Mouse (Mus musculus): ENCODE results near the gene Plxnd1. TPM values are rescaled to one million over a fixed set of nuclear protein-coding genes. Genes with fewer than 3 reads are reported as not detected.

Gene Plxnd1
- total and polyA plus RNA-seq, 2 experiments from 2014 or later: 2.8 to 17.3 TPM

DNA sequence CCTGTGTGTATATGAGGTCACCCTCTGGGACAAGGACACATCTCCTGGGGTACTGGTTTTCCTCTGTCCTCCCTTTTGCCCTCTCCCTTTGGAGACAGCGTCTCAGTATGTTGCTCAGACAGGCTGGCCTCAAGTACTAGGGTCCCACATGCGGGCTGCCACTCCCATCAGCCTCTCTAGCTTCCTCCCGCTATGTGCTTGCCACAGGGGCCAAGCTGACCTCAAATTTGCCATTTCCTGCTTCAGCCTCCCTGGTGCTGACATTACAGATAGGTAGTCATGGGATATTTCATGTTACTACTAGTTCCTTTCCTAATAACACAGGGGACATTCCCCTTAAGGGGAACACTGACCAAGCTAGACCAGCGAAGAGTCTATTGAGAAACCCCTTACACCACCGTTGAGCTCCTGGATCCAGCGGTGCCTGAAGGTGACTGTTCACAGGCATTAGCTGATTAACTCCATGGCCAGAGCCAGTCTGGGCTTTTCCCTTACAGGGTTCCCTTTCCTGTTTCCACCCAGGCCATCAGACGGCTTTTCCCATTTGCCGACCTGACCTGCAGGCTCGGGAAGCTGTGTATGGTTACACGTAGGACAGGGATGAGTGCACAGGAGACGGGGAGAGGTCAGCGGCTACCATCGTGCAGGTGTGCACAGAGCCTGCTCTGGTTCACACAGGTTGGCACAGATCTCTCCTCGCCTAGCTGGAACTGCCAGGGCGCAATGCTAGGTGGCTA is 21.5 kb downstream of the Plxnd1 start:
- no peak for DNase-seq (ENCODE audit: low spot score)
- Histone ChIP-seq H3K4me3 (ENCODE audit: low read depth, low read length) (no peak overlapping the region), H3K36me3 (ENCODE audit: insufficient read depth, low read length) (no peaks in the 10 kb centered on the region), H3K27me3 (ENCODE audit: insufficient read depth, low read length) (no peaks in the 10 kb centered on the region), H3K4me2 (ENCODE audit: low read depth, low read length, poor library complexity, severe bottlenecking) (no peak overlapping the region), H3K9me3 (ENCODE audit: low read length) (no peaks in the 10 kb centered on the region), H3K27ac (ENCODE audit: low read depth, low read length) (no peak overlapping the region), H3K9ac (replicated peaks; ENCODE audit: low read length, poor library complexity, severe bottlenecking) (no peak overlapping the region), H3K4me1 (ENCODE audit: insufficient read depth, low read length) (0 out of 2 replicates have a peak, but pooled peaks cover 3% of the 10 kb centered on the region)
- WGBS: 89% methylated on average over 15 of the region's 15 CpGs
- no peak for ATAC-seq (ENCODE audit: low FRiP score)
- no peak for TF ChIP-seq CTCF (IDR thresholded peaks at IDR 0.05)

DNA sequence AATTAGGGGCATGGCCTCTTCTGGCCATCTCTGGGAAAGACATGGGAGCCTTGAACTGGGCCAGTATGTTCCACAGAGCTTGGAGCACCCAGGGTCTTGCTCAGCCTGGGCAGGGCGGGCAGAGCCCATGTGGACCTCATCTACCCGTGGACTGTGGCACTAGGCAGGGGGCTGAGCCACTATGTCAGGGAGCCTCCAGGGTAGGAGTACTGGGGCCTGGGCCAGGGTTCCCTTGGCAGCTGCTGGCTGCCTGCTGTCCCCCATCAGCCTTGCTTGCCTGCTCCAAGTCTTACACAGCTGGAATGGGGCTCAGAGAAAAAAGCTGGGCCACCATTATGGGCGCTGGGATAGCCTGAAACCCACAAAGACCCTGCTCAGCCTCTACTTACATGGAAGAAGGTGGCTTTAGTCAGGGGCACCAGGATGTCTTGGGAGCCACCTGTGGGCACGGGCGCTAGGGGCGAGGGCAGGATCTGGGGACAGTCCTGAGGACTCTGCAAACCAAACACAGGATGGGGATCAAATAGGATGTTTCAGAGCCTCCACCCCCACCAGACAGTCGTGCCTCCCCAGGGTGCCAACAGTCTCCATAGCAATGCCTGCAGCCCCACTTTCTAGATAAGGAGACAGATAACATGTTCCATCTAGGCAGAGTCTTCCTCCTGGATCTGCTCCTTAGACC is 22.6 kb downstream of the Plxnd1 start:
- no peaks in the 10 kb centered on the region for H3K27me3 ChIP-seq (ENCODE audit: insufficient read depth, low read length)
- ATAC-seq (ENCODE audit: low FRiP score) (no peak), DNase-seq (ENCODE audit: low spot score) (no peak)
- no peak overlapping the region for H3K4me3 ChIP-seq (ENCODE audit: low read depth, low read length)
- TF ChIP-seq CTCF (IDR thresholded peaks at IDR 0.05): no peak
- 0 out of 2 replicates have a peak, but pooled peaks cover 3% of the 10 kb centered on the region for H3K4me1 ChIP-seq (ENCODE audit: insufficient read depth, low read length)
- H3K9ac ChIP-seq (replicated peaks; ENCODE audit: low read length, poor library complexity, severe bottlenecking): no peak overlapping the region
- 73% methylated on average over 7 of the region's 7 CpGs for WGBS
- H3K36me3 ChIP-seq (ENCODE audit: insufficient read depth, low read length): no peaks in the 10 kb centered on the region
- H3K4me2 ChIP-seq (ENCODE audit: low read depth, low read length, poor library complexity, severe bottlenecking): no peak overlapping the region
- no peaks in the 10 kb centered on the region for H3K9me3 ChIP-seq (ENCODE audit: low read length)
- no peak overlapping the region for H3K27ac ChIP-seq (ENCODE audit: low read depth, low read length)

DNA sequence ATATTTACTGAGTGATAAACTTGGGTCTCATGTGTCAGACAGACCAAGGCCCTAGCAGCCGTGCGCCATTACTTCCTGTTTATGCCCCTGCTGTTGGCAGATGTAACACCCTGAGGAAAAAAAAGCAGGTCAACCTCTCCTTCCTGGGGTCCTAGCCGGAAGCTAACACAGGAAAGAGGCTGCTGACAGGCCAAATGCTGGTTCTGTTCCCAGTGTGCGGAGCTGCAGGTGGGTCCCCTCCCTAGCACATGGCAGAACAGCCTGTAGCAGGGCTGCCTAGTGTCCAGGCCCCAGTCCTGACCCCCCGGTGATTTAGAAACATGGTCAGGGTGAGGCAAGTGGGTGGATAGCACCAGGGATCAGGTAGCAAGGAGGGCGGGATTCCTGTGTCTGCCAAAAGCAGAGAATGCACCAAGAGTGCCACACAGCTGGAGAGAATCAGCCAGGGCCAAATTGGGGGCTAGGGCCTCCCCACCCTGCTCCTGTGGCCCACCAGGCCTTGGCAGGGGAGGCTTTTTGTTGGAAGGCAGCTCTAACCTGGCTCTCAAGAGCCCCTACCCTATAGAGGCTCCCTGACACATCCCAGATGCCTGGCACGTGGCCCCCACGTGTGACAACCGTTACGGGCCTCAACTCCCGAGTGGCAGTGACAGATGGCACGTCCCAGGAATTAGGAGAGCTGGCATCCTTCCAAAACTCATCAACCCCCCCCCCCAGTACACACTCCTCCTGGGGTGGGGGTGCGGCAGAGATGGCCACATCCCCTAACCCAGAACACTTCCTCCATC is 23.3 kb downstream of the Plxnd1 start:
- Histone ChIP-seq H3K4me2 (ENCODE audit: low read depth, low read length, poor library complexity, severe bottlenecking) (no peak overlapping the region), H3K9me3 (ENCODE audit: low read length) (no peaks in the 10 kb centered on the region), H3K27ac (ENCODE audit: low read depth, low read length) (no peak overlapping the region), H3K36me3 (ENCODE audit: insufficient read depth, low read length) (no peaks in the 10 kb centered on the region), H3K4me3 (ENCODE audit: low read depth, low read length) (no peak overlapping the region), H3K27me3 (ENCODE audit: insufficient read depth, low read length) (no peaks in the 10 kb centered on the region), H3K9ac (replicated peaks; ENCODE audit: low read length, poor library complexity, severe bottlenecking) (0 out of 2 replicates have a peak overlapping the region, but pooled peaks have one; percentile 33), H3K4me1 (ENCODE audit: insufficient read depth, low read length) (0 out of 2 replicates have a peak, but pooled peaks cover 3% of the 10 kb centered on the region)
- DNase-seq (ENCODE audit: low spot score): no peak
- TF ChIP-seq CTCF (IDR thresholded peaks at IDR 0.05): no peak
- 60% methylated on average over 13 of the region's 13 CpGs for WGBS
- no peak for ATAC-seq (ENCODE audit: low FRiP score)

DNA sequence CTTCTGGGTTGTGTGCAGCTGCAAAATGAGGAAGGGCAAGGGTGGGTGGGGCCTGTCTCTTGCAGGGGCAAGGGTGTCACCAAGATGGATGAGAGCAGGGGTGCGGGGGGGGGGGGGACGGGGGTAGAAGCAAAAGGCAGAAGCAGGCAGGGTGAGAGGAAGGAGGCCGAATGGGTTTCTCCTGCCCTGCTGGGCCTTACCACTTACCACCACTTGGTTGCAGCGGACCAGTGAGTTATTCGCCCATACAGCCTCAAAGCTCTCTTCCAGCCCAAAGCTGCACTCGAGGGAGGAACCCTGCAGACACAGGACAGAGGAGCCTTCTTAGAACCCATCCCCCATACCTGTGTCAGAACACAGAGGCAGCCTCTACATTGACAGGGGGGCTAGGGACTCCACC is 24.9 kb downstream of the Plxnd1 start:
- no peak for DNase-seq (ENCODE audit: low spot score)
- no peak overlapping the region for H3K4me2 ChIP-seq (ENCODE audit: low read depth, low read length, poor library complexity, severe bottlenecking)
- H3K27ac ChIP-seq (ENCODE audit: low read depth, low read length): no peak overlapping the region
- no peaks in the 10 kb centered on the region for H3K27me3 ChIP-seq (ENCODE audit: insufficient read depth, low read length)
- no peak for ATAC-seq (ENCODE audit: low FRiP score)
- no peaks in the 10 kb centered on the region for H3K36me3 ChIP-seq (ENCODE audit: insufficient read depth, low read length)
- no peak overlapping the region for H3K9ac ChIP-seq (replicated peaks; ENCODE audit: low read length, poor library complexity, severe bottlenecking)
- 0 out of 2 replicates have a peak, but pooled peaks cover 3% of the 10 kb centered on the region for H3K4me1 ChIP-seq (ENCODE audit: insufficient read depth, low read length)
- H3K9me3 ChIP-seq (ENCODE audit: low read length): no peaks in the 10 kb centered on the region
- WGBS: 66% methylated on average over 6 of the region's 6 CpGs
- TF ChIP-seq CTCF (IDR thresholded peaks at IDR 0.05): no peak
- no peak overlapping the region for H3K4me3 ChIP-seq (ENCODE audit: low read depth, low read length)

DNA sequence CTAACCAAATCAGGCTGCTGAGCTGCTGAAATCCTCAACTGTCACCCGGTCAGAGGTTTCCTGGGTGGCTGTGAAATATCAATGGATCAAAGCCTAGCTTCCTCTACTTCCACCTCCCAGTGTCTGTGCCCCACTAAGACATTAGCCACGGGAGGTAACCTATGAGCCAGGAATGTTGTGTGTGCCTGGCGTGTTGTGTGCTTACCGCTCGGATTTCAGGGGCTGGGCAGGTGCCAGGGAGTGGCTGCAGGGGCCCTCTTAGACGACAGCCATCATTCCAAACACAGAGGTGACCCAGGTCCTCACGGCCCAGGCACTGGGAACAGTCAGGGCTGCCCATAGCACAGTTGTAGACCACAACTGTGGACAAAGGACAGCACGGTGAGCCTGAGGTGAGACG is 25.7 kb downstream of the Plxnd1 start:
- Histone ChIP-seq H3K36me3 (ENCODE audit: insufficient read depth, low read length) (no peaks in the 10 kb centered on the region), H3K9ac (replicated peaks; ENCODE audit: low read length, poor library complexity, severe bottlenecking) (no peak overlapping the region), H3K27me3 (ENCODE audit: insufficient read depth, low read length) (no peaks in the 10 kb centered on the region), H3K4me1 (ENCODE audit: insufficient read depth, low read length) (0 out of 2 replicates have a peak, but pooled peaks cover 1% of the 10 kb centered on the region), H3K4me2 (ENCODE audit: low read depth, low read length, poor library complexity, severe bottlenecking) (no peak overlapping the region), H3K27ac (ENCODE audit: low read depth, low read length) (no peak overlapping the region), H3K9me3 (ENCODE audit: low read length) (no peaks in the 10 kb centered on the region), H3K4me3 (ENCODE audit: low read depth, low read length) (no peak overlapping the region)
- WGBS: 71% methylated on average over 9 of the region's 9 CpGs
- no peak for ATAC-seq (ENCODE audit: low FRiP score)
- no peak for DNase-seq (ENCODE audit: low spot score)
- no peak for TF ChIP-seq CTCF (IDR thresholded peaks at IDR 0.05)
